Mouse (Mus musculus) embryonic facial prominence, embryonic 14.5 days (tissue): ENCODE data around the gene Dkk2. TPM values are rescaled to one million over a fixed set of nuclear protein-coding genes. Genes with fewer than 3 reads are reported as not detected.

Experiments used
- ATAC-seq: fragments of 200-750 bp; cut with Nextera tagmentation; 2 replicates; pipeline ENCODE4 v1.8.0; 2017; ENCODE audit warnings: low read depth, moderate number of reproducible peaks, moderate TSS enrichment
- DNase-seq: peaks from one replicate; pipeline ENCODE4 v3.0.0-alpha.2; 2015; ENCODE audit warnings: low spot score
- H3K27ac ChIP-seq: fragments of 300-500 bp; sonication (generic); replicated peaks from 2 replicates; pipeline ENCODE4 v1.5.1; 2014; ENCODE audit warnings: low read depth, mild to moderate bottlenecking, low read length, moderate library complexity
- H3K27me3 ChIP-seq: fragments of 300-500 bp; sonication (generic); replicated peaks from 2 replicates; pipeline ENCODE4 v1.6.1; 2014; ENCODE audit warnings: low read length; ENCODE audit not compliant: control insufficient read depth, insufficient read depth
- H3K36me3 ChIP-seq: fragments of 300-500 bp; sonication (generic); 2 replicates; pipeline ENCODE4 v1.6.1; 2014; ENCODE audit warnings: low read length, mixed read lengths; ENCODE audit not compliant: control insufficient read depth, insufficient read depth
- H3K4me1 ChIP-seq: fragments of 300-500 bp; sonication (generic); 2 replicates; pipeline ENCODE4 v1.6.1; 2014; ENCODE audit warnings: antibody characterized with exemption, low read length; ENCODE audit not compliant: control insufficient read depth, insufficient read depth
- H3K4me2 ChIP-seq: fragments of 300-500 bp; sonication (generic); 2 replicates; pipeline ENCODE4 v1.6.1; 2014; ENCODE audit warnings: low read depth, mild to moderate bottlenecking, low read length, moderate library complexity, mixed read lengths
- H3K4me3 ChIP-seq: fragments of 300-500 bp; sonication (generic); 2 replicates; pipeline ENCODE4 v1.5.1; 2014; ENCODE audit warnings: low read depth, mild to moderate bottlenecking, low read length
- H3K9ac ChIP-seq: fragments of 300-500 bp; sonication (generic); 2 replicates; pipeline ENCODE4 v1.6.1; 2014; ENCODE audit warnings: low read depth, mild to moderate bottlenecking, low read length, moderate library complexity, mixed read lengths
- H3K9me3 ChIP-seq: fragments of 300-500 bp; sonication (generic); 2 replicates; pipeline ENCODE4 v1.6.1; 2016; ENCODE audit warnings: low read length; ENCODE audit not compliant: control insufficient read depth
- WGBS: fragments of 180-500 bp; shearing (Covaris S2); extraction: QIAGEN DNeasy Blood & Tissue Kit; methylation state at CpG from one replicate; pipeline ENCODE4 v1.1.7; 2014; 5-methylcytosine and 5-hydroxymethylcytosine counted together
- polyA plus RNA-seq: library from polyadenylated mRNA; unstranded; fragments of >200 nt; fragmentation: Nextera tagmentation; extraction: Ambion mirVana; gene quantifications from 2 replicates; pipeline ENCODE4 v1.2.1, GENCODE M21; 2014

The Dkk2 gene
- polyA plus RNA-seq, 1 experiment from 2014 or later = 25.0 TPM

GRCm38 (mm10) chr3:132186888-132187552 is 101.9 kb downstream of the Dkk2 start:
- H3K9me3 ChIP-seq = no peaks in the 10 kb centered on the region
- no peak overlapping the region for H3K4me3 ChIP-seq
- 75% methylated on average over 12 of the region's 12 CpGs for WGBS
- no peak overlapping the region for H3K4me2 ChIP-seq
- ATAC-seq (no peak), DNase-seq (no peak)
- no peak overlapping the region for H3K9ac ChIP-seq
- H3K4me1 ChIP-seq = no peaks in the 10 kb centered on the region
- H3K36me3 ChIP-seq = no peaks in the 10 kb centered on the region
- H3K27me3 ChIP-seq = no peaks in the 10 kb centered on the region
- no peak overlapping the region for H3K27ac ChIP-seq

- peak; percentile 42 for DNase-seq
- H3K9ac ChIP-seq = no peak overlapping the region
- H3K36me3 ChIP-seq = no peaks in the 10 kb centered on the region
- H3K4me3 ChIP-seq = no peak overlapping the region
- no peak overlapping the region for H3K27ac ChIP-seq
- no peaks in the 10 kb centered on the region for H3K9me3 ChIP-seq
- WGBS = 65% methylated on average over 4 of the region's 4 CpGs
- ATAC-seq = no peak
- no peak overlapping the region for H3K4me2 ChIP-seq
- H3K4me1 ChIP-seq = no peaks in the 10 kb centered on the region
- H3K27me3 ChIP-seq = no peaks in the 10 kb centered on the region
Observed at GRCm38 (mm10) chr3:132201950-132202349, 116.9 kb downstream of the Dkk2 start.

GRCm38 (mm10) chr3:132202665-132203064 is 117.6 kb downstream of the Dkk2 start:
- Histone ChIP-seq H3K4me1 (no peaks in the 10 kb centered on the region), H3K36me3 (no peaks in the 10 kb centered on the region), H3K4me2 (no peak overlapping the region), H3K27ac (no peak overlapping the region), H3K9ac (no peak overlapping the region), H3K27me3 (no peaks in the 10 kb centered on the region), H3K9me3 (no peaks in the 10 kb centered on the region), H3K4me3 (no peak overlapping the region)
- ATAC-seq = no peak
- 81% methylated on average over 5 of the region's 5 CpGs for WGBS
- no peak for DNase-seq

GRCm38 (mm10) chr3:132207469-132207868 is 122.4 kb downstream of the Dkk2 start:
- Histone ChIP-seq H3K4me3 (no peak overlapping the region), H3K9me3 (no peaks in the 10 kb centered on the region), H3K4me1 (no peaks in the 10 kb centered on the region), H3K27me3 (no peaks in the 10 kb centered on the region), H3K36me3 (no peaks in the 10 kb centered on the region), H3K4me2 (no peak overlapping the region), H3K9ac (no peak overlapping the region), H3K27ac (no peak overlapping the region)
- 27% methylated on average over 11 of the region's 11 CpGs for WGBS
- DNase-seq = peak; percentile 69
- ATAC-seq = peak; percentile 70; the same call in 1 of the 2 replicates

- WGBS = 79% methylated on average over 5 of the region's 5 CpGs
- Histone ChIP-seq H3K27ac (no peak overlapping the region), H3K4me1 (no peaks in the 10 kb centered on the region), H3K36me3 (no peaks in the 10 kb centered on the region), H3K4me2 (no peak overlapping the region), H3K9ac (no peak overlapping the region), H3K9me3 (no peaks in the 10 kb centered on the region), H3K4me3 (no peak overlapping the region), H3K27me3 (no peaks in the 10 kb centered on the region)
- DNase-seq = no peak
- no peak for ATAC-seq
Observed at GRCm38 (mm10) chr3:132211260-132211659, 126.2 kb downstream of the Dkk2 start.

GRCm38 (mm10) chr3:132219977-132220487 is 134.9 kb downstream of the Dkk2 start:
- H3K4me3 ChIP-seq = no peak overlapping the region
- no peak overlapping the region for H3K27ac ChIP-seq
- H3K9ac ChIP-seq = no peak overlapping the region
- ATAC-seq (peak; percentile 18; the same call in 1 of the 2 replicates), DNase-seq (peak; percentile 57)
- 58% methylated on average over 7 of the region's 7 CpGs for WGBS
- H3K4me1 ChIP-seq = no peaks in the 10 kb centered on the region
- no peaks in the 10 kb centered on the region for H3K9me3 ChIP-seq
- H3K36me3 ChIP-seq = no peaks in the 10 kb centered on the region
- H3K4me2 ChIP-seq = no peak overlapping the region
- H3K27me3 ChIP-seq = no peaks in the 10 kb centered on the region

GRCm38 (mm10) chr3:132227622-132228021 is 142.5 kb downstream of the Dkk2 start:
- no peaks in the 10 kb centered on the region for H3K36me3 ChIP-seq
- ATAC-seq (no peak), DNase-seq (no peak)
- H3K27me3 ChIP-seq = no peaks in the 10 kb centered on the region
- WGBS = 82% methylated on average over 1 of the region's 1 CpGs
- no peaks in the 10 kb centered on the region for H3K9me3 ChIP-seq
- H3K4me1 ChIP-seq = no peaks in the 10 kb centered on the region
- no peak overlapping the region for H3K27ac ChIP-seq
- H3K4me3 ChIP-seq = no peak overlapping the region
- H3K9ac ChIP-seq = no peak overlapping the region
- H3K4me2 ChIP-seq = no peak overlapping the region
